Mouse (Mus musculus) cerebellum, adult 8-10 months (tissue): ENCODE data around the gene Brd3.
"Not testable (repeated sequence)": the region's sequence is repeated elsewhere in the genome, so short reads cannot be mapped to it uniquely, and the experiment has no call there.

Experiments
- DNase-seq: peaks from one replicate; pipeline ENCODE4 v3.0.0; 2022

Gene Brd3

GRCm38 (mm10) chr2:27507562-27507961 lies at the start of gene Brd3:
Gene Brd3 (minus strand): TSS chr2:27507662.
- no peak for DNase-seq

- DNase-seq: no peak
These were observed 49.5 kb upstream of the Brd3 start for GRCm38 (mm10) chr2:27556921-27557320.

GRCm38 (mm10) chr2:27554308-27554707 lies 46.8 kb upstream of the Brd3 start:
- DNase-seq: no peak

DNA sequence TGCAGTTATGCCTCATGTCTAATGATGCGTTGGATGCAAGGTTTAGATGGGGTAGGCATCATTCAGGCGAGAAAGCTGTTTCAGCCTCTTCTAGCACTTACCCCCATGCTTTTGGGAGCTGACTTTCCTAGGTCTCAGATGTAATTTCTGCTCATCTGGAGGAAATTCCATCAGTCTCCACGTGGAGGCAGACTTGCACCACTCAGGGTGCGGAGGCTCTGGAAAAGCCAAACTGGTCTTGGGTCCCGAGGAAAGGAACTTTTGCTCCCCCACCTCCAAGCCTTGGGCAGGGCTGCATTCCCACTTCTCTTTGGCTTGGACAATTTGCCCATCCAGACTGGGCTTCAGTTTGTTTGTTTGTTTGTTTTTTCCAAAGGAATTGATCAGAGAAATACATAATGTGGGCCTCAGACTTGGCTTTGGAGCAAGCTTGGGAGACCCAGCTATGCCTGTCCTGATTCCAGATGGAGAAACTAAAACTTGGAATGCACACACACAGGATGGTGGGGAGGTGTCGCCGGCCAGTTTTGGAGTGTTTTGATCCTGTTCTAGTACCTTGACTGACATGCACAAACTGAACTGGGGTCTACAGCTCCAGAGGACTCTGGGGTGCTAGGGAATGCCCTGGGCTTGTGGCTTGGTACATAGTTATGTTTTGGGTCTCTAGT lies 45.3 kb upstream of the Brd3 start:
- DNase-seq: peak; percentile 59

- DNase-seq: no peak
These were observed 41.4 kb upstream of the Brd3 start for GRCm38 (mm10) chr2:27548664-27549369.

DNA sequence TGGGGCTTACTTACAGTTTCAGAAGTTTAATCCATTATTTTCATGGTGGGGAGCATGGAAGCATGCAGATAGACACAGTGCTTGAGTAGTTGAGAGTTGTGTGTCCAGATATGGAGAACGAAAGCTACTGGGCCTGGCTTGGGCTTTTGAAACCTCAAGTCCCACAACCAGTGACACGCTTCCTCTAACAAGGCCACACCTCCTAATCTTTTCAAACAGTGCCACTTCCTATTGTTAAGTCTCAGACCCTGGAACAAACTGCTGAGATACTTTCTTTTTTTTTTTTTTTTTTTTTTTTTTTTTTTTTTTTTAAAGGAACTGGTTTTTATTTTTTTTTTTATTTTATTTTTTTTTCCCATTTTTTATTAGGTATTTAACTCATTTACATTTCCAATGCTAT lies 40.5 kb upstream of the Brd3 start:
- DNase-seq: no peak

- no peak for DNase-seq
These were observed 39.9 kb upstream of the Brd3 start for GRCm38 (mm10) chr2:27547326-27547725.

DNA sequence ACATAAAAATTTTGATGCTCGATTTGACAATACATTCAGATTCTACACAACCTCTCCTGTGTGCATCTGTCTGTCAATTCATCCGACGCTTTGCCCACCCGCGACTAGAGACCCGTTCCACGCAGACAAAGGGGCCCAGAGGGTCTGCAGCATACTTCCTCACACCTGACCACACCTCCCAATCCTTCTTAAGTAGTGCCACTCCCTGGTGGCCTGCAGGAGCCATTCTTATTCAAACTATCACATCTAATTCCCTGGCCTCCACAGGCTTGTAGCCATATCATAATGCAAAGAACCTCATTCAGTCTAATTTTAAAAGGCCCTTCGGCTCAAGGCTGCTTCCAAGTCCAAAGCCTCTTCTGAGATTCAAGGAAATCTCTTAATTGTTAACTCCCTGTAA lies 38.6 kb upstream of the Brd3 start:
- DNase-seq: not testable (repeated sequence)

GRCm38 (mm10) chr2:27545517-27545916 lies 38.1 kb upstream of the Brd3 start:
- DNase-seq: not testable (repeated sequence)

DNA sequence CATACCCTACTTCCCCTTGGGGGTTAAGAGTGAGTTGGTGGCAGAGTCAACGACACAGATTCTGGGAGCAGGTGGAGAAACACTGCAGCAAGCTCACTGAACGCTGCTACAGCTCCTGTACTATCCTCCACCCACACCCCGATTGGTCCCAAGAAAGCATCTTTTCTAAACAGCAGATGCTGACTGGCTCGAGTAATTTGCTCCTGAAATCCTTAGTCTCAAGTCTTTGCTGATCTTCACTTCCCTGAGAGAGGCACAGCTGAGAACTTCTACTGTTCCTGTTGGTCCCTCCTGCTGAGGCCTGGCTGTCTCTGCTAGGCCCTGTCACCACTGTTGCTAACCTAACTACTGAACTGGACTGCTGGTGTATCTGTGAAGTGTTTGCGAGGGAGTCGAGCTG lies 37.2 kb upstream of the Brd3 start:
- no peak for DNase-seq

- no peak for DNase-seq
These were observed 33.8 kb upstream of the Brd3 start for GRCm38 (mm10) chr2:27541225-27541624.

DNA sequence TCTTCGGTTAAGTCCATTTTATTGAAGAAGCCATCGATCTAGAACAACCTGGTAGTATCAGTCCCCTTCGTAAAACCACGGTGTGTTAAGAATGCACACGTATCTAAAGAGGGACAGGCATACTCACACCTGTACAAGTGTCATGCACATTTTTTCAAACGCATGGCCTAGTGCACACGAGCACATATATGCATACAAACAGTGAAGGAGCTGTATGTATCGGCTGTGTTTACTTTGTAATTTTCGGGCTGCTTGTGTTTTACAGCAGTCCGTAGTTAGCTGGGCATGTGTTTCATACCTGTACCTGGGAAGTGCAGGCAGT lies 33.0 kb upstream of the Brd3 start:
- DNase-seq: no peak

DNA sequence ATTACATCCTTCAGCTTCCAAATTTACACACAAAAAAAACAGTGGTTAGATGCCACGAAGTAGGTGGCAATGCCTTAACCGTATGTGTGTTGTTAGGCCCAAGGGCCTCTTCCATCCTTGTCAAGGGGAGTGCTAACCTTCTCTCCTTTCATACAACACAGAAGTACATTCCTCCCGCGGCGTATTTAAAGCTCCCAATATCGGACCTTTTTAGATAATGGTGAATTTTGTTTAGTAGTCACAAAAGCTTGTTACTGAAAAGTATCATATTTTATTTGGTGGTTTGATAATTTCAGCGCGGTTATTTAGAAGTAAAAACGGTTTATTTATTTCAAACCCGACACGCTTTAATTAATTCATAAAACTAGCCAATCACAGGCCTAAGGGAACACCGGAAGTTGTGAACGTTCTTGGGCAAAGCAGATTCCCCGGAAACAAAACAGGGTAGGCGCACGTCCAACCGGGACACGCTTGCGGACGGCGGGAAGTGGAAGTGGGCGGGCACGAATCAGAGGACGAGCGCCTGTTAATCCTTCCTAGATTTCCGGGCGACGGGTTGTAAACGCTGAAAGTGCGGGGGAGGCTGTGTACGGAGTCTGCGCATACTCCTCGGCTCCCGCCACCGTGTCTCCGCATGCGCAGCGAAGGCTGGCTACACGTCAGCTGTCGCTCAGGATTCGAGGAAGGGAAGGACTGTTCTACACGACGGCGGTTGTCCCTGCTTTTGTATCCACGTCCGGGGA lies 32.5 kb upstream of the Brd3 start:
- DNase-seq: peak; percentile 99

- DNase-seq: peak; percentile 38
These were observed 31.9 kb upstream of the Brd3 start for GRCm38 (mm10) chr2:27539336-27539735.

DNA sequence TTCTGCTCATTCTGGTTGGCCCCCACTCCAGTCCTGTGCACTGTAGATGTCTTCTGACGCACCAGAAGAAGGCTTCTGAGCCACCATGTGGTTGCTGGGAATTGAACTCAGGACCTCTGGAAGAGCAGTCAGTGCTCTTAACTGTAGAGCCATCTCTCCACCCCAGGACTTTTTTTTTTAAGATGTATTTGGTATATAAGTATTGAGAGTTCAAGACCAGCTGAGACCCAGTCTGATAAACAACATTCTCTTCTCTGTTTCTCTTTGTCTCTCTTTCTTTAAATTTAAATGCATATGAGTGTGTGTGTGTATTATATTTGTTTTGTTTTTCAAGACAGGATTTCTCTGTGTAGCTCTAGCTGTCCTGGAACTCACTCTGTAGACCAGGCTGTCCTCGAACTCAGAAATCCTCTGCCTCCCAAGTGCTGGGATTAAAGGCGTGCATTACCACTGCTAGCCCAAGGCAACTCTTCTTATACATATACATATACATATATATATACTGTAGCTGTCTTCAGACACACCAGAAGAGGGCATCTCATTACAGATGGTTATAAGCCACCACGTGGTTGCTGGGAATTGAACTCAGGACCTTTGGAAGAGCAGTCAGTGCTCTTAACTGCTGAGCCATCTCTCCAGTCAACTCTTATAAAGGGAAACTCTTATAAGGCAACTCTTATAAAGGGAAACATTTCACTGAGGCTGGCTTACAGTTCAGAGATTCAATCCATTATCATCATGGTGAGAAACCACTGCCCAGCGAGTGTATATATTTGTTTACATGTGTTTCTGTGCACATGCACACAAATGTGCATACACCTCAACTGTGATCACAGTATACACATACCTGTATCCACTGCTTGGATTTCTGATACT lies 31.2 kb upstream of the Brd3 start:
- not testable (repeated sequence) for DNase-seq

GRCm38 (mm10) chr2:27518283-27518682 lies 10.8 kb upstream of the Brd3 start:
- DNase-seq: no peak

GRCm38 (mm10) chr2:27516289-27516688 lies 8.8 kb upstream of the Brd3 start:
- DNase-seq: no peak

GRCm38 (mm10) chr2:27515341-27516166 lies 8.1 kb upstream of the Brd3 start:
- no peak for DNase-seq

GRCm38 (mm10) chr2:27514639-27515328 lies 7.3 kb upstream of the Brd3 start, which contains the start of gene Wdr5:
Gene Wdr5 (plus strand): TSS chr2:27515157.
- peak; percentile 97 for DNase-seq

DNA sequence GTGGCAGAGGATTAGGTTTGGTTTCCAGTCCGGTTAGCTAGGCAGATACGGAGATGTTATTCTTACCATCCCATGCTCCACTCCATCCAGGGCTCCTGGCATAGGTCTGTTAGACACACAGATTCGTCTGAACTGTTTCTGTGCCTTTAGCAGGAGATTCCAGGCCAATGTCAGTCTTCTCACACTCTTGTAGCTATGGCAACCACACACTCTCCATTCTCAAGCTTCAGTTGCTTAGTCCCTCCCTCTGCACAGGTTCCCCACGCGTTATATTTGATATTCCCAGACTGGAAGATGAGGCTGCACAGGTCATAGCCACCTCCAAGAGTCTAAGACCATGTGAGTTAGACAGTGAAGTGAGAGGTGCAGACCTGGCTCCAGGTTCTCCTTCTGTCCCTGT lies 6.4 kb upstream of the Brd3 start:
- no peak for DNase-seq

- no peak for DNase-seq
These were observed 5.4 kb upstream of the Brd3 start for GRCm38 (mm10) chr2:27512909-27513308.
